Mouse (Mus musculus): Measurements from ENCODE around the gene Cenpf. TPM values are rescaled to one million over a fixed set of nuclear protein-coding genes. Genes with fewer than 3 reads are reported as not detected.
A peak's percentile ranks its signal among the peaks of the same experiment; 100 is the strongest.

Cenpf gene
- 64.0 and 66.9 TPM in 2 replicates for polyA plus RNA-seq (2015; fragmentation: Nextera tagmentation; extraction: Ambion mirVana)

GRCm38 (mm10) chr1:189687654-189688387 is at the start of gene Cenpf:
Gene Cenpf (minus strand): TSS chr1:189688086.
- Histone ChIP-seq H3K27me3 (no peaks in the 10 kb centered on the region), H3K4me1 (peaks cover 24% of the 10 kb centered on the region), H3K9ac (peak within 1 kb of the TSS; percentile 53), H3K36me3 (peaks cover 21% of the 10 kb centered on the region), H3K9me3 (replicated peaks) (no peaks in the 10 kb centered on the region), H3K4me3 (replicated peaks) (peak within 1 kb of the TSS; percentile 75), H3K4me2 (replicated peaks) (peak within 1 kb of the TSS; percentile 93), H3K27ac (replicated peaks) (peak within 1 kb of the TSS; percentile 68)
- ATAC-seq (ENCODE audit: insufficient number of reproducible peaks, low FRiP score, low TSS enrichment, low read depth), result peak; percentile 100
- WGBS, result under 1% methylated on average over 53 of the region's 55 CpGs

- peaks cover 38% of the 10 kb centered on the region for H3K4me1 ChIP-seq
- H3K9ac ChIP-seq, result no peak overlapping the region
- H3K4me2 ChIP-seq (replicated peaks), result peak overlapping the region; percentile 8; the same call in 1 of the 2 replicates
- peak overlapping the region; percentile 31; the same call in 1 of the 2 replicates for H3K27ac ChIP-seq (replicated peaks)
- whole genome bisulfite sequencing, result 50% methylated on average over 8 of the region's 8 CpGs
- no peak overlapping the region for H3K4me3 ChIP-seq (replicated peaks)
- H3K36me3 ChIP-seq, result no peaks in the 10 kb centered on the region
- no peak for ATAC-seq (ENCODE audit: insufficient number of reproducible peaks, low FRiP score, low TSS enrichment, low read depth)
- no peaks in the 10 kb centered on the region for H3K9me3 ChIP-seq (replicated peaks)
- no peaks in the 10 kb centered on the region for H3K27me3 ChIP-seq
Measured at GRCm38 (mm10) chr1:189732156-189732555, 44.3 kb upstream of the Cenpf start.

GRCm38 (mm10) chr1:189731697-189732096 is 43.8 kb upstream of the Cenpf start:
- no peak overlapping the region for H3K4me3 ChIP-seq (replicated peaks)
- H3K9me3 ChIP-seq (replicated peaks), result no peaks in the 10 kb centered on the region
- peak overlapping the region; percentile 31; the same call in 1 of the 2 replicates for H3K27ac ChIP-seq (replicated peaks)
- H3K4me1 ChIP-seq, result peaks cover 42% of the 10 kb centered on the region
- no peaks in the 10 kb centered on the region for H3K36me3 ChIP-seq
- 42% methylated on average over 10 of the region's 10 CpGs for WGBS
- ATAC-seq (ENCODE audit: insufficient number of reproducible peaks, low FRiP score, low TSS enrichment, low read depth), result no peak
- H3K9ac ChIP-seq, result no peak overlapping the region
- H3K27me3 ChIP-seq, result no peaks in the 10 kb centered on the region
- H3K4me2 ChIP-seq (replicated peaks), result peak overlapping the region; percentile 8; the same call in 1 of the 2 replicates

DNA sequence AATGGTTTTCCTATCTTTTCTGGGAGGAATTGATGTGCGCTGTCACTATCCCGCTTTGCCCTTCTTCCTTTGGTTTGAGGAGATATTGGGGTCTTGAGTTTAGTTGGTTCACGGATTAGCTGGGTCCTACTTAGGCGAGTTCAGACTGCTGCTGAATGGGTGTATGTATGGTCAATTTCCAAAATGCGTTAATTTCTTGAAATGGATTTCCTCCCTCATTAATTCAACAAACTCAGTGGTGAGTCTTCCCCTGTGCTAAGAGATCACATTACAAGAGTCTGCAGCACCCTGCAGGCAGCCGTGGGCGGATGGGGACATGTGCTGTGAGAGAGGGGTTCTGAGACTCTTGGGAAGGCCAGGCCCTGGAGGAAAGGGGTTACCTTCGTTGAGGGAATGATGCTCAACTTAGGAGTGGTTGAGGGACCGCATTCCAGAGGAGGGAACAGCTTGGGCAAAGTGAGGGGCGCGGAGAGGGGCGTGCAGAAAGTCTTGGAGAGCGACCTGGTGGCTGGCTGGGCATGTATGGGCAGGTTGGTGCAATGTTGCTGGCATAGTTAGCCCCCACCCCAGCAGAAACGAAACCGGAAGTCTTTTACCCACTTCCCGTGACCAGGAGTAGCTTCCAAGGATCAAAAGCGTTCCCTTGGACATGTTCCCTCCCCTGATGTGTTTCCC is 41.4 kb upstream of the Cenpf start:
- Histone ChIP-seq H3K9me3 (replicated peaks) (no peaks in the 10 kb centered on the region), H3K4me2 (replicated peaks) (peak overlapping the region; percentile 65), H3K4me1 (peaks cover 49% of the 10 kb centered on the region), H3K4me3 (replicated peaks) (peak overlapping the region; percentile 81), H3K27ac (replicated peaks) (peak overlapping the region; percentile 99), H3K36me3 (no peaks in the 10 kb centered on the region), H3K27me3 (no peaks in the 10 kb centered on the region), H3K9ac (peak overlapping the region; percentile 85)
- no peak for ATAC-seq (ENCODE audit: insufficient number of reproducible peaks, low FRiP score, low TSS enrichment, low read depth)
- 7% methylated on average over 17 of the region's 17 CpGs for WGBS

DNA sequence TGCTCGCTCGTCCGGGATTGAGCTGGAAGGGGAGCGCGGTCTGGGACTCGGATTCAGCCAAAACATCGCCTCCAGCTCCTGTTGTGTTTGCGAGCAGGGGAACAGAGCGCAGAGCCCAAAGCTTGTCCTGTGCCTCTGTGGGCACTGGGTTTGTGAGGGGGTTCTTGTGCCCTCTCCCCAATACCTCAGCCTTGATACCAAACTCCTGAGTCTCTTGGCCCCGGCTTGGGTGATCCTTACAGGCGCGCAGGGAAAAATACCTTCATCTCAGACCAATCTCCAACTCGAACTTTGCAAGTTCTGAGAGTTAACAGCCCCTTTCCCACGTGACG is 40.9 kb upstream of the Cenpf start:
- Histone ChIP-seq H3K9ac (peak overlapping the region; percentile 85), H3K27me3 (no peaks in the 10 kb centered on the region), H3K4me3 (replicated peaks) (peak overlapping the region; percentile 81), H3K36me3 (no peaks in the 10 kb centered on the region), H3K9me3 (replicated peaks) (no peaks in the 10 kb centered on the region), H3K4me1 (peaks cover 49% of the 10 kb centered on the region), H3K27ac (replicated peaks) (peak overlapping the region; percentile 99), H3K4me2 (replicated peaks) (peak overlapping the region; percentile 65)
- 0% methylated on average over 15 of the region's 15 CpGs for WGBS
- no peak for ATAC-seq (ENCODE audit: insufficient number of reproducible peaks, low FRiP score, low TSS enrichment, low read depth)

DNA sequence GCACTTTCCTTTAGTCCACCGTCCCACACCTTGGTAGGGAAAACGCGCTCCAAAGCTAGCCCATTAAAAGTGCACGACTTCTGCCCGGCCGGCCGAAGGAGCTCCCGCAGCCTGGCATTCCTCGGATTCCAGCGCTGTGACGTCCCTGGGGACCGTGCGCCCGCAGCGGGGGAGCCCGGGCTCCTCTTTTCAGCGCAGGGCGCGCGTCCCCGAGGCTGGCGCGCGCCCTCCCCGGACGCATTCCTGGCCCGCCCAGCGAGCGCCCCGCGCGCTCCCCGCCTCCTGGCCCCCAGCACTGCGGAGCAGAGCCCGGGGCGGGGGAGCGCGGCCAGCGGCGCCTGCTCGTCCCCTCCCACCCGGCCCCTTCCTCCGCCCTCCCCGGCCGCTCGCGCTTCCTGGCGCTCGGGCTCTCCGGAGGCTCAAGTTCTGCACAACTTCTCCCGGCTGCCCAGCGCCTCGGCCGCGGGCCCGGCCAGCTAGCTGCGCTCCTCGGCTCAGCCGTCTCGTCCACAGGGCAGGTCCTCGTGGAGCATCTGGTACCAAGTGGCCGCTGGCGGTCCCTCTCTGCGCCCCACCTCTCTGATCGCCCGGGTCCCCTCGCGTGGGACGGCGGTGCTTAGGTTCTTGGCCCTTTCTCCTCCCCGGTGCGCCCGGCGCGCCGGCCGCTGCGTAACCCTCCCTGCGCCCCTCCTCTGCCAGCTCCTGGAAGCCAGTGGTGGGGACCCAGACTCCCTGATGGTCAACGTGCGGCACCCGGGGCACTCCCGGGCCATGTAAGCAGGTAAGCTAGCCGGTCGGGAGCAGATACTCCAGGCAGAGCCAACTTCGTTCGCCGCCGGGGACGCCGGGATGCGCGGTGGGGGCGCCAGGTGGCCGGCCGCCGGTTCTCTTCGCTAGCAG is 40.2 kb upstream of the Cenpf start, which contains the start of gene Ptpn14:
Gene Ptpn14, plus strand, starts transcription at position 385 of the 900 bp plus-strand sequence.
- Histone ChIP-seq H3K4me1 (peaks cover 49% of the 10 kb centered on the region), H3K4me2 (replicated peaks) (peak within 1 kb of the TSS; percentile 65)

DNA sequence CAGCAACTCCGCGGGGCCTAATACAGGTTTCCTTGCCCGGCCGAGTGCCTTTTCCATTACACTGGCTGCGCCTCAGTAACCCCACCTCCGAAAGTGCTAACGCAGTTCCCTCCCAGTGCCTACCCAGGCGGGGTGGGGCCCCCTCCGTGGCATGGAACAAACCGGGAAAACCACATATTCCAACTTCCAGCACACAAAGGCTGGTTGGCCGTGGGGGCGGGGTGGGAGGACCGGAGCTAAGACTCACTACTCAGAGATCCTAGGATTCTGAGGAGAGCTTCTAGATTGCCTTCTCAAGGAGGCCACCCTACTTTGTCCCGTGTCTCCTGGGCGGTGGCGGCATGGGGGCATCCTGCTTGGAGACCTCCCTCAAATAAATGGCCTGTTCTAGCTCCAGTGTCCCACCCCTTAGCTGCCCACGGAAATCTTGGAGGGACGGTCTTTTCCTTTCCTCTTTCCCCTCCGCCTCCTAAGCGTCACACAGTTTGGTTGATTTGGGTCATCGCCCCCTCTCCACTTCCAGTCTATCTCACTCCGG is 39.5 kb upstream of the Cenpf start:
- peak; percentile 74 for ATAC-seq (ENCODE audit: insufficient number of reproducible peaks, low FRiP score, low TSS enrichment, low read depth)
- peaks cover 49% of the 10 kb centered on the region for H3K4me1 ChIP-seq
- no peaks in the 10 kb centered on the region for H3K9me3 ChIP-seq (replicated peaks)
- H3K4me3 ChIP-seq (replicated peaks), result peak overlapping the region; percentile 81
- H3K4me2 ChIP-seq (replicated peaks), result peak overlapping the region; percentile 65
- H3K27ac ChIP-seq (replicated peaks), result peak overlapping the region; percentile 99
- H3K27me3 ChIP-seq, result no peaks in the 10 kb centered on the region
- 2% methylated on average over 22 of the region's 22 CpGs for WGBS
- no peaks in the 10 kb centered on the region for H3K36me3 ChIP-seq
- peak overlapping the region; percentile 85 for H3K9ac ChIP-seq

More for the DNA sequence above, 40.2 kb upstream of the Cenpf start, which contains the start of gene Ptpn14:
- H3K9me3 ChIP-seq (replicated peaks), result no peaks in the 10 kb centered on the region
- no peaks in the 10 kb centered on the region for H3K27me3 ChIP-seq
- WGBS, result under 1% methylated on average over 66 of the region's 98 CpGs
- peak within 1 kb of the TSS; percentile 85 for H3K9ac ChIP-seq
- peak within 1 kb of the TSS; percentile 99 for H3K27ac ChIP-seq (replicated peaks)
- peak within 1 kb of the TSS; percentile 81 for H3K4me3 ChIP-seq (replicated peaks)
- ATAC-seq (ENCODE audit: insufficient number of reproducible peaks, low FRiP score, low TSS enrichment, low read depth), result peak; percentile 91
- no peaks in the 10 kb centered on the region for H3K36me3 ChIP-seq

- H3K4me3 ChIP-seq (replicated peaks), result no peak overlapping the region
- H3K9me3 ChIP-seq (replicated peaks), result no peaks in the 10 kb centered on the region
- no peak overlapping the region for H3K4me2 ChIP-seq (replicated peaks)
- ATAC-seq (ENCODE audit: insufficient number of reproducible peaks, low FRiP score, low TSS enrichment, low read depth), result no peak
- H3K36me3 ChIP-seq, result no peaks in the 10 kb centered on the region
- peak overlapping the region; percentile 99 for H3K27ac ChIP-seq (replicated peaks)
- peaks cover 38% of the 10 kb centered on the region for H3K4me1 ChIP-seq
- no peaks in the 10 kb centered on the region for H3K27me3 ChIP-seq
- 57% methylated on average over 4 of the region's 4 CpGs for WGBS
- no peak overlapping the region for H3K9ac ChIP-seq
Measured at GRCm38 (mm10) chr1:189726121-189726520, 38.2 kb upstream of the Cenpf start.

DNA sequence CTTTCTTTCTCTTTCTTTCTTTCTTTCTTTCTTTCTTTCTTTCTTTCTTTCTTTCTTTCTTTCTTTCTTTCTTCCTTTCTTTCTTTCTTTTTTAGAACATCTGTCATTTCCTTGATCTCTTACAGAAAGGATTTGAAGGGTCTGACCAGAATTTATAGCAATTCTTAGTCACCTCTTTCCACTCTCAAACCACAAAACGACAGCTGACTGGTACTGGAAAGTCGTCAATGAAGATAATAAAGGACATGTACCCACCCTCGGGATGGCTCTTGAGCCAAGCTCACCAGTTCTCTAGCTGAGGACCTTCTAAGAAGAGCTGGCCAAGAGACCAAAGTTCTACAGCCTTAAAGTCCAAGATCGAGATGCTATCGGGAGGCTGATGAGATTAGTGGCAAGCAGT is 30.7 kb upstream of the Cenpf start:
- H3K4me2 ChIP-seq (replicated peaks), result no peak overlapping the region
- WGBS, result 79% methylated on average over 5 of the region's 5 CpGs

GRCm38 (mm10) chr1:189717546-189717945 is 29.7 kb upstream of the Cenpf start:
- no peaks in the 10 kb centered on the region for H3K36me3 ChIP-seq
- no peaks in the 10 kb centered on the region for H3K27me3 ChIP-seq
- WGBS, result 90% methylated on average over 11 of the region's 11 CpGs
- H3K27ac ChIP-seq (replicated peaks), result no peak overlapping the region
- no peak overlapping the region for H3K4me3 ChIP-seq (replicated peaks)
- H3K4me2 ChIP-seq (replicated peaks), result no peak overlapping the region
- no peak overlapping the region for H3K9ac ChIP-seq
- no peaks in the 10 kb centered on the region for H3K9me3 ChIP-seq (replicated peaks)
- no peak for ATAC-seq (ENCODE audit: insufficient number of reproducible peaks, low FRiP score, low TSS enrichment, low read depth)
- H3K4me1 ChIP-seq, result peaks cover 11% of the 10 kb centered on the region

More for the DNA sequence above, 30.7 kb upstream of the Cenpf start:
- H3K4me1 ChIP-seq, result peaks cover 11% of the 10 kb centered on the region
- no peak for ATAC-seq (ENCODE audit: insufficient number of reproducible peaks, low FRiP score, low TSS enrichment, low read depth)
- H3K27me3 ChIP-seq, result no peaks in the 10 kb centered on the region
- no peaks in the 10 kb centered on the region for H3K36me3 ChIP-seq
- no peak overlapping the region for H3K9ac ChIP-seq
- H3K4me3 ChIP-seq (replicated peaks), result no peak overlapping the region
- H3K27ac ChIP-seq (replicated peaks), result no peak overlapping the region
- H3K9me3 ChIP-seq (replicated peaks), result no peaks in the 10 kb centered on the region
